Mouse (Mus musculus) embryonic fibroblast, embryonic 13.5 days (primary cell): ENCODE data around the gene Psmg4.

Source experiments
- CTCF ChIP-seq: IDR thresholded peaks from 2 replicates; pipeline ENCODE4 v1.5.1; 2011; ENCODE audit warnings: mild to moderate bottlenecking, control low read depth, low read length, moderate library complexity, borderline replicate concordance; ENCODE audit not compliant: insufficient read depth
- POLR2A ChIP-seq: IDR thresholded peaks from 2 replicates; pipeline ENCODE4 v1.6.1; 2011; ENCODE audit warnings: low read depth, mild to moderate bottlenecking, control low read depth, low read length, moderate library complexity

- no peak for TF ChIP-seq POLR2A
- no peak for TF ChIP-seq CTCF
These were observed 18.9 kb downstream of the Psmg4 start for GRCm38 (mm10) chr13:34181624-34182023.
